Mouse (Mus musculus): ENCODE data around the gene 4930595D18Rik.

The 4930595D18Rik gene

DNA sequence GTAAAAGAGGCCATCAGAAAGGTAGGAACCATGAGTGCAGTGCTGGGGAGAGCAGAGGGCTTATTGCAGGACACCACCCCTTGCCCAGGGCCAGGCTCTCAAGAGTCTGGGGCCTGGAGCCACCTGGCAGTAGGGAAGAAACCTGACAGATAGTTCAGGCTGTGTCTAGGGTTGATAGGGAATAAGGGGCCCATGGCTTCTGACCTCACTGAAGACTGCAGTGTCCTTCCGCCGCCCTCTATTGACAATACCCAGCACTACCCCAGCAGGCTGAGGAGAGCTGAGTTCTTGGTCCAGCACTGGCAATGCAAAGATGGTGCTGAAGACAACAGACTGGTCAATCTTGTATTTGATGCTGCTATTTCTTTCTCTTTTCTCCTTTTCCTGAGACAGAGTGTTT, 47.2 kb downstream of the 4930595D18Rik start:
- no peak for DNase-seq (ENCODE audit: extremely low read depth, low read depth)

DNA sequence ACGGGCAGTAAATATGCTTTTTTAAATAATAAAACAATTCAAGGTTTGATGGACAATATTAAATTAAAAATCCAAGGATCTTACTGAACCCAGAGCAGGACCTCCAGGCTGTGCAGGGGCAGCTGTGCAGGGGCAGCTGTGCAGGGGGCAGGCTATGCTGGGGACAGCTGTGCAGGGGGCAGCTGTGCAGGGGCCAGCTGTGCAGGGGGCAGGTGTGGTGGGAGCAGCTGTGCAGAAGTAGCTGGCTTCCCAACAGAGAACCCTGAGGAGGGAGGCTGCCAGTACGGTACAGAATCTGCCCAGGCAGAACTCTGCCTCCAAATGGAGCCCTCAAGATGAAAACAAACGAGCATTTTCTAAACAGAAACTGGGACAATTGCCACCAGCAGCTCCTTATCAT, 48.3 kb downstream of the 4930595D18Rik start:
- DNase-seq (ENCODE audit: extremely low read depth, low read depth): no peak

DNA sequence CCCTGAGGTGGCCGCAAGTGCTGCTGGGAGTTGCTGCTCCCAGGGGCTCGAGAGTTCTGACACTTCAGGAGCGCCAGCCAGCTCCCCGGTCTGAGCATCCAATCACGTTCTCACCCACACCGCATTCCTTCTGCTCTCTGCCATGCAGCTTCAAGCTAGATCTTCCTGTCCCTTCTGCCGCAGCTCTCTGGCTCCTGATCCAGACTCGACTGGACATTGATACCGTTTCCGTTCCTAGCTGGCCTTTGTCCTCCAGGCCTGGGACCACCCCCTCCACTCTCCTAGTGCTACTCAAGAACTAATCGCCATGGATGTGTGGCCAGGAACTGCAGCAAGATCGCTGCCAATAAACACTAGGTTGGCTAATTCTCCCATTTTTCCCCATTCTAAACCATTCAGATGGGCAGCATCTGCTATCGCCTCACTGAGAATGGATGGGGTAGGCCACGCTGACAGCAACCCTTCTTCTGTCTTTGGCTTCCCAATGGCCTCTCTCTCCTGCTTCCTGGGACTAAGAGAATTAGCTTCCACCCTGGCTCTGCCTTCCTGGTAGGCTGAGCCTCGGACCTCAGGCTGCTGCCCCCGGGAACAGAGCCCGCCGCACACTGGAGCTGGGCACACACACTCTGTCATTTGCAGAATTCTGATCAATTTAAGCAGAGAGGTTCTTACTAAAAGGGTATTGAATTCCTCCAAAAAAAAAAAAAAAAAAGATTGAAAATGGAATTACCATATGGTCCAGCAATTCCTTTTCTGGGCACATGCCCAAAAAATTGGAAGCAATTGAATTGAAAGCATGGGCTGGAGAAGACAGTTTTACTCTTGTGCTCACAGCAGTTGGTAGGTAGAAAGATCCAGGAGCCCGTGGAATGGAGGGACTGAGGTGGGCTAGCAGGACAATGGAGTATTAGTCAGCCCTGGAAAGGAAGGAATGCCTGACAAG, 49.2 kb downstream of the 4930595D18Rik start:
- no peak for DNase-seq (ENCODE audit: extremely low read depth, low read depth)

DNA sequence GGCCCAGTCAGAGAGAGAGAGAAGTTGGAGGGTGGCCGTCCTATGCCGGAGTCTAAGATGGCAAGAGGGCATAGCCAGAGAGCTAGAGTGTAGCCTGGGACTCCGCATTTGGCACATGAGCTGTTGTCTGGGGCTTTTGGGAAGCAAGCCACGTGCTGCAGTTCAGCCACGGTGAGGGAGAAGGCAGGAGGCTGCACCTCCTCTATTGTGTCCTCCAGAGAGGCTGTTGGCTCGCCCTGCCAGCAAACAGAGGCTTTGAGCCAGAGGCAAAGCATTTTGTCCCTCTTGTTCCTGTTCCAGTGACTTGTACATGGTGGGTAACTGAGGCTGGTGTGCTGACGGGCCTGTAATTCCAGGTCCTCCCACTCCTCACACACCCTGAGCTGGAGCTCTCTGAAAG, 50.1 kb downstream of the 4930595D18Rik start:
- no peak for DNase-seq (ENCODE audit: extremely low read depth, low read depth)

DNA sequence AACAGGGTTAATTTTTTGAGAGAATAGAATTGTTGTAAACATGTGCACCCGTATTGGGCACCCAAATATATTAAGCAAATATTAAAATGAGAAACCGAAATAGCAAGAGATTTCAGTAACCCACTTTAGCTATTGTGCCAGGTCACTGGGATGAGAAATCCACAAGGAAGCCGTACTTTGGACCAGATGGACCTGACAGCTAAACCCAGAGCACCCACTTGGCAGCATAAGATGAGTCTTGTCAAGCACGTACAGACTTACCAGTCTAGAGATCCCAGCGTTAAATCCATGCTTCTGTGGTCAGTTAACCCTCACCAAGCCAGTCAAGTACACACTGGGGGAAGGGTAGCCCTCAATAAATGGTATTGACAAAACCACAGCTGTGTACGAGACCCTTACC, 58.6 kb downstream of the 4930595D18Rik start:
- no peak for DNase-seq (ENCODE audit: extremely low read depth, low read depth)

DNA sequence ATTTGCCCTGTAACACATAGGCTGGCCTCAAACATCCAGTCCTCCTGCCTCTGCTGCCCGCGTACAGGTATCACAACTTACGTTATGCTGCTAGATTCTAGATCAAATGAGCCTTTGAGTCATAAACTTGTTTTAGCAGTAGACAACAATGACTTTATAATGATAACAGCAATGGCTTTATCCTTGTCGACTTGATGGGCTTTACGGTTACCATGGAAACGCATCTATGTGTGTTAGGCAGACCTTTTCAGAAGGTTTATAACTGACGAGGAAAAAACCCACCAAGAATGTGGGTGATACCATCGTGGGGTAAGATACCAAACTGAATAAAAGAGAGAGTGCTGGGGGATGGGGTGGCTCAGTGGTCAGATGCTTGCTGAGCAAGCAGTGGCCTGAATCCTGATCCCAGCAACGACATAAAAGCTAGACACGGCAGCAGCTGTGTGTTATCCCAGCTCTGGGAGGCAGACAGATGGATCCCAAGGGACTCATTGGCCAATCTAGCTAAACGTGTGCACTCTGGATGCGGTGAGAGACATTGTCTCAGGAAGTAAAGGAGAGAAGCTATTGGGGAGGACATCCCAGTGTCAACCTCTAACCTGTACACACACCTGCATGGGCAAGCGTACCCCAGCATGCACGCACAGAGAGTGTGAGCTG, 59.6 kb downstream of the 4930595D18Rik start:
- no peak for DNase-seq (ENCODE audit: extremely low read depth, low read depth)

DNA sequence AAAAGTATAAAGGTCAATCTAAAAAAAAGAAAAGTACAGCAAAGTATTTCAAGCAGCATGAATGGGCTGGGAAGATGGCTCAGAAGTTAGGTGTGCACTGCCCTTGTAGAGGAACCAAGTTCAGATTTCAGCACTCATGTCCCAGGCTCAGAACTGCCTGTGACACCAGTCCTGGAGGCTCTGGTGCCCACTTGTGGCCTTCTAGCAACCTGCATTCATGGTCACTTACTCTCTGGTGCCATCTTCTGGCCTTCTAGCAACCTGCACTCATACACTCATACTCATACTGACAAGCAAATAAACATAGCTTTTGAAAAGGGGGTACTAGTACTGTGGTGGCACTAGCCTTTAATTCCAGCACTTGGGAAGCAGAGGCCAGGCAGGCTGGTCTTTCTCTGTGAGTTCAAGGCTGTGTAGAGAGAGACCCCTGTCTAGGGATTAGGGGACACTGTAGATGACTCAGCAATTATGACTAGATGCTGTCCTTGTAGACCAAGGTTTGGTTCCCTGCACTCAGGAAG, 61.9 kb downstream of the 4930595D18Rik start:
- DNase-seq (ENCODE audit: extremely low read depth, low read depth): peak; percentile 49

DNA sequence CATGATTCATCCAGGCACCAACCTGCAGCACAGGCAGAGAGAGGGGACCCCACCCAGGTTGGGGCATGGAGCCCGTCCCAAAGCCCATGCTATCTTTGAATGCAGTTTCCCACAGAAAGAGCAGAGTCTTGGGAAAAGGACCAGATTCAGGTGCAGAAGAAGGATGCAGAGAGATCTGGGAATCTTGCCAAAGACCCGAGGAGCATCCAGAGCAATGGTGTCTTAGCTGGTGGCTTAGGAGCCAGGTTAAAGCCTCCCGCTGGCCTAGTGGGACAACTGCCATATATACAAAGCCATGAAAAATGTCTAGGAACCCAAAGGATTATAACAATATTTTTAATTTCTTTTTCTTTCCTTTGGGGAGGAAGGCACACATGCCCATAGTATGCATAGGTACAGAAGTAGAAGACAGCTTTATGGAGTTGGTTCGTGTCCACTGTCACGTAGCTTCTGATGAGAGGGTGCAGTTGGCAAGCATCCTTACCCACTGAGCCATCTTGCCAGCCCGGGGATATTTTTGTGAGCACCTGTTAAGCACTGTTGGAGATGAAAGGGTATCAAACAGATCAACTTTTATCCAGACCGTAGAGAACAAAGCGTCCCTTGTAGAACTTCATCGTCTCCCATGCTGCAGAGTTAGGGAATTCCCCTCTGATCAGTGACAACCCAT, 63.2 kb downstream of the 4930595D18Rik start:
- no peak for DNase-seq (ENCODE audit: extremely low read depth, low read depth)

DNA sequence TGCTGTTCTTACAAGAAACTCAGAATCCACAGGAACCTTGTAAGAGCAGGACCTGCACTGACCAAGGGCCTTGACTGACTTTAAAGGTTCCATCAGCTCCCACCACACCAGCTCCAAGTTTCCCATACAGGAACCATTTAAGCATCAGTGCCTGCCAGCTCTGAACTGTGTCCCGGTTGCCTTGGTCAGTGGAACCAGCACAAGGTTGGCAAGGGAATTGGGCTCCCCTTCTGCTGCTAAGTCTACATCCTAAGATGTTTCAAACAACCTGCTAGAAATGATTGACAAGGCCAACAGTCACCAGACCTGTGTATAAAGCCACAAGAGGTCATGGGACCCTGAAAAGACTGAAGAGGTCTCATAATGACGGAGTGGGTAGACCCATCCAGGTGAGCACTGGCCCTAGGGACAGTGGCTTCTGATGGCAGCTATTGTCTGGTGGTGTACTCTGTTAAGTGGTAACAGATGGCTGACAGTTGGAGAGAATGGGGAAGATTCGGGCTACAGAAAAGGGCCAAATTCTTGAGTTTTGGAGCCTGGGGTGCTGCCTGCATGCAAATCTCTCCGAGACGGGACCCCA, 64.7 kb downstream of the 4930595D18Rik start:
- DNase-seq (ENCODE audit: extremely low read depth, low read depth): no peak

DNA sequence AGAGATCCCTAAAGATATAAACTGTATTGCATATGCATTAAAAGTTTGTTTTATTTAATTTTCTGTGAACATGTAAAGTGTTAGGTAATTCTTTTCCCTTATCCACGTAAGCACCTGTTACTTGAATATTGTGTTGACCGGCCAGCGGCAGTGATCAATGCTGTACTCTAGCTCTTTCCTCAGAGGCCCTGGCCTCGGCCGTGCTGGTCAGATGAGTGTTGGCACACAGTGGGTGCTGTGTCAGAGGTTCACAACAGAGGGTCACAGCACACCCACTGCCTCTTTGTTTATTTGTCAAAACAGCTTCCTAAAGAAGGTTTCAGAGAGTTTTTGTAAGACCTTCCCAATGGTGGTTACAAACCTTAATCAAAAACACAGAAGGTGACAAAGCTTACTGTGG, 69.7 kb downstream of the 4930595D18Rik start:
- DNase-seq (ENCODE audit: extremely low read depth, low read depth): no peak

DNA sequence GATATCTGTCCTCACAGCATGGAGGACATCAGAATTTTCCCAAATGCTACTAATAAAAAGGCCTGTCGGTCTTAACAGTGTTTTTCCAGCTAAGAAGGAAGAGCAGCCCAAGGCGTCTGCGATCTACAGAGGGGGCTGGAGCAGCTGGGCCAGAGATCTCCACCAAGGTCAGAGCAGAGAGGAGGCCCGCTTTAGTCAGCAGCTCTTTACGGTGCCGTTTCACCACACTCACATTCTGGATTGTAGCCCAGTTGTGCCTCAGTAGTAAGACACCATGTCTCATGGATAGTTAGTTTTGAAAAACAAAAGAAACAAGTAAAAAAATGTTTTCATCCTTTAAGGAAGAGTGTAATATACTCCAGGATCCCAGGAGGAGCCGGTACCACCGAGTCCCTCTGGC, 73.1 kb downstream of the 4930595D18Rik start:
- no peak for DNase-seq (ENCODE audit: extremely low read depth, low read depth)
